Mouse (Mus musculus): Measurements from ENCODE around the gene Gfod1. TPM values are rescaled to one million over a fixed set of nuclear protein-coding genes. Genes with fewer than 3 reads are reported as not detected.

Gene Gfod1
- total RNA-seq, 4 experiments from 2014 or later = 3.6 to 4.9 (median 4.3) TPM

GRCm38 (mm10) chr13:43231965-43232860, 71.8 kb downstream of the Gfod1 start:
- DNase-seq (ENCODE audit: low spot score in 2 of 2) = peak; percentile 67 to 72

GRCm38 (mm10) chr13:43230842-43231241, 73.1 kb downstream of the Gfod1 start:
- no peak for DNase-seq (ENCODE audit: low spot score in 2 of 2)

- DNase-seq (ENCODE audit: low spot score in 2 of 2) = no peak
Measured at GRCm38 (mm10) chr13:43230238-43230637, 73.7 kb downstream of the Gfod1 start.

- DNase-seq (ENCODE audit: low spot score in 2 of 2) = no peak
Measured at GRCm38 (mm10) chr13:43229767-43230166, 74.2 kb downstream of the Gfod1 start.

GRCm38 (mm10) chr13:43228141-43228540, 75.8 kb downstream of the Gfod1 start:
- no peak for DNase-seq (ENCODE audit: low spot score in 2 of 2)

- no peak for DNase-seq (ENCODE audit: low spot score in 2 of 2)
Measured at GRCm38 (mm10) chr13:43226041-43226440, 77.9 kb downstream of the Gfod1 start.

- DNase-seq (ENCODE audit: low spot score in 2 of 2) = no peak
Measured at GRCm38 (mm10) chr13:43225161-43225560, 78.8 kb downstream of the Gfod1 start.

- DNase-seq (ENCODE audit: low spot score in 2 of 2) = no peak
Measured at GRCm38 (mm10) chr13:43222084-43222483, 81.9 kb downstream of the Gfod1 start.

GRCm38 (mm10) chr13:43221290-43221689, 82.7 kb downstream of the Gfod1 start:
- no peak for DNase-seq (ENCODE audit: low spot score in 2 of 2)

- DNase-seq (ENCODE audit: low spot score in 2 of 2) = no peak
Measured at GRCm38 (mm10) chr13:43220635-43221034, 83.3 kb downstream of the Gfod1 start.

- no peak for DNase-seq (ENCODE audit: low spot score in 2 of 2)
Measured at GRCm38 (mm10) chr13:43218764-43219163, 85.2 kb downstream of the Gfod1 start.

- no peak for DNase-seq (ENCODE audit: low spot score in 2 of 2)
Measured at GRCm38 (mm10) chr13:43218284-43218683, 85.7 kb downstream of the Gfod1 start.

- DNase-seq (ENCODE audit: low spot score in 2 of 2) = no peak
Measured at GRCm38 (mm10) chr13:43217686-43218085, 86.3 kb downstream of the Gfod1 start.

- DNase-seq (ENCODE audit: low spot score in 2 of 2) = no peak
Measured at GRCm38 (mm10) chr13:43217059-43217458, 86.9 kb downstream of the Gfod1 start.

- no peak for DNase-seq (ENCODE audit: low spot score in 2 of 2)
Measured at GRCm38 (mm10) chr13:43215994-43216706, 87.8 kb downstream of the Gfod1 start.

- DNase-seq (ENCODE audit: low spot score in 2 of 2) = no peak
Measured at GRCm38 (mm10) chr13:43215144-43215993, 88.6 kb downstream of the Gfod1 start.

- peak in 1 of 2 experiments; percentile 30 for DNase-seq (ENCODE audit: low spot score in 2 of 2)
Measured at GRCm38 (mm10) chr13:43212338-43212737, 91.6 kb downstream of the Gfod1 start.

- no peak for DNase-seq (ENCODE audit: low spot score in 2 of 2)
Measured at GRCm38 (mm10) chr13:43210956-43211355, 93.0 kb downstream of the Gfod1 start.

GRCm38 (mm10) chr13:43209560-43209959, 94.4 kb downstream of the Gfod1 start:
- no peak for DNase-seq (ENCODE audit: low spot score in 2 of 2)

GRCm38 (mm10) chr13:43208914-43209439, 95.0 kb downstream of the Gfod1 start:
- DNase-seq (ENCODE audit: low spot score in 2 of 2) = no peak

- no peak for DNase-seq (ENCODE audit: low spot score in 2 of 2)
Measured at GRCm38 (mm10) chr13:43206118-43206683, 97.8 kb downstream of the Gfod1 start.

All from gastrocnemius, adult 8-10 months (tissue).